Mouse (Mus musculus): ENCODE data around the gene Fbxw11. TPM values are rescaled to one million over a fixed set of nuclear protein-coding genes. Genes with fewer than 3 reads are reported as not detected.

The Fbxw11 gene
- polyA plus RNA-seq, 1 experiment from 2014 or later = 119 TPM

GRCm38 (mm10) chr11:32718371-32718770, 75.8 kb downstream of the Fbxw11 start:
- Histone ChIP-seq H3K9me3 (replicated peaks; ENCODE audit: control insufficient read depth, low read length, poor library complexity, severe bottlenecking) (no peaks in the 10 kb centered on the region), H3K4me1 (ENCODE audit: control insufficient read depth, insufficient read depth, low read length) (peaks cover 7% of the 10 kb centered on the region; the same call in 1 of the 2 replicates), H3K27ac (ENCODE audit: low read length) (no peak overlapping the region), H3K27me3 (ENCODE audit: control insufficient read depth, insufficient read depth, low read depth, low read length) (no peaks in the 10 kb centered on the region), H3K4me2 (ENCODE audit: low read length) (no peak overlapping the region), H3K4me3 (ENCODE audit: low read depth, low read length) (no peak overlapping the region), H3K9ac (ENCODE audit: low read depth, low read length) (no peak overlapping the region), H3K36me3 (ENCODE audit: control insufficient read depth, insufficient read depth, low read length) (no peaks in the 10 kb centered on the region)
- WGBS = 51% methylated on average over 2 of the region's 2 CpGs
- no peak for ATAC-seq

- Histone ChIP-seq H3K36me3 (ENCODE audit: control insufficient read depth, insufficient read depth, low read length) (no peaks in the 10 kb centered on the region), H3K9me3 (replicated peaks; ENCODE audit: control insufficient read depth, low read length, poor library complexity, severe bottlenecking) (no peaks in the 10 kb centered on the region), H3K27ac (ENCODE audit: low read length) (no peak overlapping the region), H3K27me3 (ENCODE audit: control insufficient read depth, insufficient read depth, low read depth, low read length) (no peaks in the 10 kb centered on the region), H3K4me1 (ENCODE audit: control insufficient read depth, insufficient read depth, low read length) (peaks cover 7% of the 10 kb centered on the region; the same call in 1 of the 2 replicates), H3K9ac (ENCODE audit: low read depth, low read length) (no peak overlapping the region), H3K4me3 (ENCODE audit: low read depth, low read length) (no peak overlapping the region), H3K4me2 (ENCODE audit: low read length) (no peak overlapping the region)
- no peak for ATAC-seq
- 84% methylated on average over 4 of the region's 4 CpGs for WGBS
Measured at GRCm38 (mm10) chr11:32718979-32719378, 76.5 kb downstream of the Fbxw11 start.

GRCm38 (mm10) chr11:32722653-32723052, 80.1 kb downstream of the Fbxw11 start:
- H3K27me3 ChIP-seq (ENCODE audit: control insufficient read depth, insufficient read depth, low read depth, low read length) = no peaks in the 10 kb centered on the region
- H3K4me3 ChIP-seq (ENCODE audit: low read depth, low read length) = no peak overlapping the region
- 95% methylated on average over 5 of the region's 5 CpGs for WGBS
- ATAC-seq = no peak
- H3K9me3 ChIP-seq (replicated peaks; ENCODE audit: control insufficient read depth, low read length, poor library complexity, severe bottlenecking) = no peaks in the 10 kb centered on the region
- H3K9ac ChIP-seq (ENCODE audit: low read depth, low read length) = no peak overlapping the region
- H3K27ac ChIP-seq (ENCODE audit: low read length) = no peak overlapping the region
- H3K4me1 ChIP-seq (ENCODE audit: control insufficient read depth, insufficient read depth, low read length) = 0 out of 2 replicates have a peak, but pooled peaks cover 3% of the 10 kb centered on the region
- H3K4me2 ChIP-seq (ENCODE audit: low read length) = no peak overlapping the region
- no peaks in the 10 kb centered on the region for H3K36me3 ChIP-seq (ENCODE audit: control insufficient read depth, insufficient read depth, low read length)

GRCm38 (mm10) chr11:32723287-32723686, 80.8 kb downstream of the Fbxw11 start:
- no peak for ATAC-seq
- no peaks in the 10 kb centered on the region for H3K27me3 ChIP-seq (ENCODE audit: control insufficient read depth, insufficient read depth, low read depth, low read length)
- H3K27ac ChIP-seq (ENCODE audit: low read length) = no peak overlapping the region
- H3K9ac ChIP-seq (ENCODE audit: low read depth, low read length) = no peak overlapping the region
- WGBS = 91% methylated on average over 2 of the region's 2 CpGs
- H3K36me3 ChIP-seq (ENCODE audit: control insufficient read depth, insufficient read depth, low read length) = no peaks in the 10 kb centered on the region
- no peak overlapping the region for H3K4me2 ChIP-seq (ENCODE audit: low read length)
- no peak overlapping the region for H3K4me3 ChIP-seq (ENCODE audit: low read depth, low read length)
- H3K4me1 ChIP-seq (ENCODE audit: control insufficient read depth, insufficient read depth, low read length) = 0 out of 2 replicates have a peak, but pooled peaks cover under 1% of the 10 kb centered on the region
- no peaks in the 10 kb centered on the region for H3K9me3 ChIP-seq (replicated peaks; ENCODE audit: control insufficient read depth, low read length, poor library complexity, severe bottlenecking)

- Histone ChIP-seq H3K4me1 (ENCODE audit: control insufficient read depth, insufficient read depth, low read length) (no peaks in the 10 kb centered on the region), H3K9ac (ENCODE audit: low read depth, low read length) (no peak overlapping the region)
- ATAC-seq = no peak
Measured at GRCm38 (mm10) chr11:32725171-32725570, 82.6 kb downstream of the Fbxw11 start.

GRCm38 (mm10) chr11:32732467-32732866, 89.9 kb downstream of the Fbxw11 start:
- no peaks in the 10 kb centered on the region for H3K4me1 ChIP-seq (ENCODE audit: control insufficient read depth, insufficient read depth, low read length)
- no peaks in the 10 kb centered on the region for H3K27me3 ChIP-seq (ENCODE audit: control insufficient read depth, insufficient read depth, low read depth, low read length)
- H3K9ac ChIP-seq (ENCODE audit: low read depth, low read length) = no peak overlapping the region
- peaks cover 17% of the 10 kb centered on the region for H3K36me3 ChIP-seq (ENCODE audit: control insufficient read depth, insufficient read depth, low read length)
- WGBS = 67% methylated on average over 5 of the region's 5 CpGs
- H3K9me3 ChIP-seq (replicated peaks; ENCODE audit: control insufficient read depth, low read length, poor library complexity, severe bottlenecking) = no peaks in the 10 kb centered on the region
- H3K4me2 ChIP-seq (ENCODE audit: low read length) = no peak overlapping the region
- no peak overlapping the region for H3K27ac ChIP-seq (ENCODE audit: low read length)
- no peak for ATAC-seq
- H3K4me3 ChIP-seq (ENCODE audit: low read depth, low read length) = no peak overlapping the region

More at GRCm38 (mm10) chr11:32725171-32725570, 82.6 kb downstream of the Fbxw11 start:
- H3K4me3 ChIP-seq (ENCODE audit: low read depth, low read length) = no peak overlapping the region
- H3K4me2 ChIP-seq (ENCODE audit: low read length) = no peak overlapping the region
- H3K9me3 ChIP-seq (replicated peaks; ENCODE audit: control insufficient read depth, low read length, poor library complexity, severe bottlenecking) = no peaks in the 10 kb centered on the region
- H3K27ac ChIP-seq (ENCODE audit: low read length) = no peak overlapping the region
- no peaks in the 10 kb centered on the region for H3K27me3 ChIP-seq (ENCODE audit: control insufficient read depth, insufficient read depth, low read depth, low read length)
- no peaks in the 10 kb centered on the region for H3K36me3 ChIP-seq (ENCODE audit: control insufficient read depth, insufficient read depth, low read length)
- 94% methylated on average over 9 of the region's 9 CpGs for WGBS

- H3K36me3 ChIP-seq (ENCODE audit: control insufficient read depth, insufficient read depth, low read length) = peaks cover 22% of the 10 kb centered on the region
Measured at GRCm38 (mm10) chr11:32733195-32733594, 90.7 kb downstream of the Fbxw11 start.

GRCm38 (mm10) chr11:32736371-32736770, 93.8 kb downstream of the Fbxw11 start:
- H3K36me3 ChIP-seq (ENCODE audit: control insufficient read depth, insufficient read depth, low read length) = peaks cover 35% of the 10 kb centered on the region
- ATAC-seq = no peak
- 86% methylated on average over 2 of the region's 2 CpGs for WGBS
- no peaks in the 10 kb centered on the region for H3K27me3 ChIP-seq (ENCODE audit: control insufficient read depth, insufficient read depth, low read depth, low read length)
- no peaks in the 10 kb centered on the region for H3K4me1 ChIP-seq (ENCODE audit: control insufficient read depth, insufficient read depth, low read length)
- no peaks in the 10 kb centered on the region for H3K9me3 ChIP-seq (replicated peaks; ENCODE audit: control insufficient read depth, low read length, poor library complexity, severe bottlenecking)
- H3K27ac ChIP-seq (ENCODE audit: low read length) = no peak overlapping the region
- H3K9ac ChIP-seq (ENCODE audit: low read depth, low read length) = no peak overlapping the region
- no peak overlapping the region for H3K4me2 ChIP-seq (ENCODE audit: low read length)
- H3K4me3 ChIP-seq (ENCODE audit: low read depth, low read length) = no peak overlapping the region

More at GRCm38 (mm10) chr11:32733195-32733594, 90.7 kb downstream of the Fbxw11 start:
- Histone ChIP-seq H3K4me2 (ENCODE audit: low read length) (no peak overlapping the region), H3K27ac (ENCODE audit: low read length) (no peak overlapping the region), H3K9ac (ENCODE audit: low read depth, low read length) (no peak overlapping the region), H3K9me3 (replicated peaks; ENCODE audit: control insufficient read depth, low read length, poor library complexity, severe bottlenecking) (no peaks in the 10 kb centered on the region), H3K4me3 (ENCODE audit: low read depth, low read length) (no peak overlapping the region), H3K4me1 (ENCODE audit: control insufficient read depth, insufficient read depth, low read length) (no peaks in the 10 kb centered on the region), H3K27me3 (ENCODE audit: control insufficient read depth, insufficient read depth, low read depth, low read length) (no peaks in the 10 kb centered on the region)
- 95% methylated on average over 6 of the region's 6 CpGs for WGBS
- no peak for ATAC-seq

- Histone ChIP-seq H3K36me3 (ENCODE audit: control insufficient read depth, insufficient read depth, low read length) (peaks cover 38% of the 10 kb centered on the region), H3K4me3 (ENCODE audit: low read depth, low read length) (no peak overlapping the region), H3K4me2 (ENCODE audit: low read length) (no peak overlapping the region), H3K9me3 (replicated peaks; ENCODE audit: control insufficient read depth, low read length, poor library complexity, severe bottlenecking) (no peaks in the 10 kb centered on the region), H3K27ac (ENCODE audit: low read length) (no peak overlapping the region), H3K4me1 (ENCODE audit: control insufficient read depth, insufficient read depth, low read length) (no peaks in the 10 kb centered on the region), H3K27me3 (ENCODE audit: control insufficient read depth, insufficient read depth, low read depth, low read length) (no peaks in the 10 kb centered on the region), H3K9ac (ENCODE audit: low read depth, low read length) (no peak overlapping the region)
- WGBS = 91% methylated on average over 5 of the region's 5 CpGs
- ATAC-seq = no peak
Measured at GRCm38 (mm10) chr11:32737729-32738128, 95.2 kb downstream of the Fbxw11 start.
